Mouse (Mus musculus) spleen, postnatal 4 days (tissue): ENCODE measurements around the gene Fitm2.

Experiments used
- DNase-seq, 2 experiments: peaks; one replicate each; pipeline ENCODE4 v3.0.0; 2022; ENCODE audit warnings: low spot score in 2 of 2

The Fitm2 gene

GRCm38 (mm10) chr2:163472466-163472851, at the start of gene Fitm2:
TSS of gene Fitm2 (minus strand) at chr2:163472629.
- DNase-seq = peak; percentile 93 to 97

- DNase-seq = no peak
These were observed 34.0 kb upstream of the Fitm2 start, which contains the start of gene Hnf4a for GRCm38 (mm10) chr2:163506300-163507004. TSS of gene Hnf4a (plus strand) at chr2:163506808.

- no peak for DNase-seq
These were observed 30.8 kb upstream of the Fitm2 start for GRCm38 (mm10) chr2:163503191-163503590.

GRCm38 (mm10) chr2:163502219-163502618, 29.8 kb upstream of the Fitm2 start:
- DNase-seq = no peak

GRCm38 (mm10) chr2:163494456-163494855, 22.0 kb upstream of the Fitm2 start:
- no peak for DNase-seq

GRCm38 (mm10) chr2:163493976-163494375, 21.5 kb upstream of the Fitm2 start:
- DNase-seq = no peak

GRCm38 (mm10) chr2:163493031-163493430, 20.6 kb upstream of the Fitm2 start:
- no peak for DNase-seq

GRCm38 (mm10) chr2:163492018-163492417, 19.6 kb upstream of the Fitm2 start, which contains the start of gene R3hdml:
TSS of gene R3hdml (plus strand) at chr2:163492318.
- DNase-seq = no peak

- no peak for DNase-seq
These were observed 18.9 kb upstream of the Fitm2 start for GRCm38 (mm10) chr2:163491351-163491750.

- DNase-seq = no peak
These were observed 18.2 kb upstream of the Fitm2 start for GRCm38 (mm10) chr2:163490656-163491055.

- DNase-seq = no peak
These were observed 17.4 kb upstream of the Fitm2 start for GRCm38 (mm10) chr2:163489725-163490291.

- no peak for DNase-seq
These were observed 14.9 kb upstream of the Fitm2 start for GRCm38 (mm10) chr2:163487360-163487759.

- no peak for DNase-seq
These were observed 9.2 kb upstream of the Fitm2 start for GRCm38 (mm10) chr2:163481539-163482029.

GRCm38 (mm10) chr2:163480191-163480825, 7.9 kb upstream of the Fitm2 start:
- no peak for DNase-seq

- DNase-seq = no peak
These were observed 541 bp downstream of the Fitm2 start for GRCm38 (mm10) chr2:163471710-163472465.

GRCm38 (mm10) chr2:163471136-163471535, 1.3 kb downstream of the Fitm2 start:
- DNase-seq = no peak

- no peak for DNase-seq
These were observed 2.7 kb downstream of the Fitm2 start for GRCm38 (mm10) chr2:163469711-163470110.

- no peak for DNase-seq
These were observed 3.6 kb downstream of the Fitm2 start for GRCm38 (mm10) chr2:163468866-163469265.

- DNase-seq = no peak
These were observed 4.8 kb downstream of the Fitm2 start for GRCm38 (mm10) chr2:163467585-163467984.

- no peak for DNase-seq
These were observed 5.7 kb downstream of the Fitm2 start for GRCm38 (mm10) chr2:163466771-163467170.

- DNase-seq = no peak
These were observed 7.9 kb downstream of the Fitm2 start for GRCm38 (mm10) chr2:163464562-163464961.

- no peak for DNase-seq
These were observed 8.4 kb downstream of the Fitm2 start for GRCm38 (mm10) chr2:163463998-163464397.
